Mouse (Mus musculus) thymus, postnatal 14 days (tissue): ENCODE measurements around the gene Ykt6.
"Not testable (repeated sequence)": the region's sequence is repeated elsewhere in the genome, so short reads cannot be mapped to it uniquely, and the experiment has no call there.

Source experiments
- DNase-seq: peaks from one replicate; pipeline ENCODE4 v3.0.0; 2021

The Ykt6 gene

DNA sequence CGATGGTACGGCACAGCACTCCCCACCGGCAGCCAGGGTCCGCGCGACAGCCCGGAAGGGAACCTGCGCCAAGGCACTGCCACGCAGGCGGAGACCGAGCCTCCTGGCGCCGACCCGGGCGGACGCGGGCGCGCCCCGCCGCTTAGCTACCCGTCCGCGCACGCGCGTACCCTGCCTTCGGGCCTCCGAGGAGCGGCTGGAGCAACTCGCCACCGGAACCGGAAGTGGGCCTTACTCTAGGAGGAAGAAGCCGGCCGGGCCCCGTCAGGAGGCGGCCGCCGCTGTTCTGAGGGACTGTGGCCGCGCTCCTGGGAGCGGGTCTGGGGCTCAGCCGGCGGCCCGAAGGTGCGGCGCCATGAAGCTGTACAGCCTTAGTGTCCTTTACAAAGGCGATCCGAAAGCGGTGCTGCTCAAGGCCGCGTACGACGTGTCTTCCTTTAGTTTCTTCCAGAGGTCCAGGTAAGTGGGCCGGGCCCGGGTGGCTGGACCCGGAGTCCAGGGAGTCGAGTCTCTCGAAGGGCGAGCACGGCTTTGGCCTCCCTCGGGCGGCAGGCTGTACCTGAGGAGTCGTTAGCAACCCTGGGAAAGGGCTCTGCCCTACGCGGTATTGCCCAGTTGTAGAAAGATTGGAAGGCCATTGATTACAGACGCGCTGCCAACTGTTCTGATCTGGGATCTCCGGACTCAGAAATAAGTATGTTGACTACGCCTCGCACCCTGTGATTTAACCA, at the start of gene Ykt6:
Ykt6 (plus strand) TSS at position 148 of the 731 bp plus-strand sequence.
- DNase-seq, result peak; percentile 95

GRCm38 (mm10) chr11:5905778-5906518, 49.5 kb upstream of the Ykt6 start:
- no peak for DNase-seq

DNA sequence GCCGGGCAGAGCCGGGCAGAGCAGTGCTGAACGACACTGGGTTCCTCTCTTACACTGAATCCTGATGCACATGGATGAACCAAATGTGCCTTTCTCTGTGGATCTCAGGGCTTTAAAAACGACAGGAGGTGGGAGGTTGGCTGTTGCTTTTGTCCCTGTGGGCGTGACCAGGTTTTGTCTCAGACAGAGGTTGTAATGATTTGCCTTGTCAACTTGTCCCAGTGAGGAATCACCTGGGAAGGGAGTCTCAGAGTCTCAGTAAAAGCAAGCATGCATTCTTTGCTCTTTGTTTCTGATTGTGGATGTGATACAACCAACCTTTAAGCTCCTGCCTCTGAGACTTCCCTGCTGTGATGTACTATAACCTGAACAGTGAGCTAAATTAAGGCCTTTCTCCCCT, 48.4 kb upstream of the Ykt6 start:
- DNase-seq, result no peak

DNA sequence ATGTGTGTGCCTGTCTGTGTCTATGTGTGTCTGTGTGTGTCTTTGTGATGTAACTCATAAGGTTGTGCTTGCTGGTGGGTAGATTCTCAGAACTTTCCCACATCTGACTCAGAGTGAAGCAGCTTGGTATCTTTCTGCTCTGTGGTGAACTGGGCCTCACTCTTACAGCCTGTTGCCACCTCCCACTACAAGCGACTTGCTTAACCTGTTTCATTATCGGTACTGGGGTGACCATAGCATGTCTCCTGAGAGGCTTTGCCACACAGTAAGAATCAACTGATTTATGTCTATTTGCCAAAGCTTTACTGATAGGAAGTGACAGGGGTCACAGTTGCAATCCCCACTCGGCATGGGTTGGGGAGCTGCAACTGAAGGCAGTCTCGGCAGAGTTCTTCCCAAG, 46.9 kb upstream of the Ykt6 start:
- DNase-seq, result no peak

GRCm38 (mm10) chr11:5912635-5913034, 42.9 kb upstream of the Ykt6 start:
- peak; percentile 55 for DNase-seq

DNA sequence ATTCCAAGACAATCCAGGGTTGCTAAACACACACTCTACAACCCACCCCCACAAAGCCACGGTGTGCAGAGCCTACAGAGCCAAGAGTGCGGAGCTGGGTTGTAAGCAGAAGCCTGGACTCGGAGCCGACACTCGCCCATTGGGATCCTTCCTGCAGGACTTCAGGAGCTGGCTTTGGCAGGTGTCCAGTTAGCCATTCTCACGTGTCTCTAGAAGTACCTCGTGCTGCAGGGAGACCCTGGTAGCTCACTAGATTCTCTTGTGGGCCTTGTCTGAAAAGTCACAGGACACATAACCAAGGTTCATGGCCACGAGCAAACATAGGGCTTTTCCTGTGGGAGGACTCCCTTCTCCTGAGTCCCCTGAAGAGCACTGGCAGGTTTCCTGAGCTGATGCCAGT, 42.2 kb upstream of the Ykt6 start:
- DNase-seq, result no peak

GRCm38 (mm10) chr11:5913936-5914335, 41.6 kb upstream of the Ykt6 start:
- no peak for DNase-seq

- no peak for DNase-seq
Measured at GRCm38 (mm10) chr11:5914940-5915339, 40.6 kb upstream of the Ykt6 start.

DNA sequence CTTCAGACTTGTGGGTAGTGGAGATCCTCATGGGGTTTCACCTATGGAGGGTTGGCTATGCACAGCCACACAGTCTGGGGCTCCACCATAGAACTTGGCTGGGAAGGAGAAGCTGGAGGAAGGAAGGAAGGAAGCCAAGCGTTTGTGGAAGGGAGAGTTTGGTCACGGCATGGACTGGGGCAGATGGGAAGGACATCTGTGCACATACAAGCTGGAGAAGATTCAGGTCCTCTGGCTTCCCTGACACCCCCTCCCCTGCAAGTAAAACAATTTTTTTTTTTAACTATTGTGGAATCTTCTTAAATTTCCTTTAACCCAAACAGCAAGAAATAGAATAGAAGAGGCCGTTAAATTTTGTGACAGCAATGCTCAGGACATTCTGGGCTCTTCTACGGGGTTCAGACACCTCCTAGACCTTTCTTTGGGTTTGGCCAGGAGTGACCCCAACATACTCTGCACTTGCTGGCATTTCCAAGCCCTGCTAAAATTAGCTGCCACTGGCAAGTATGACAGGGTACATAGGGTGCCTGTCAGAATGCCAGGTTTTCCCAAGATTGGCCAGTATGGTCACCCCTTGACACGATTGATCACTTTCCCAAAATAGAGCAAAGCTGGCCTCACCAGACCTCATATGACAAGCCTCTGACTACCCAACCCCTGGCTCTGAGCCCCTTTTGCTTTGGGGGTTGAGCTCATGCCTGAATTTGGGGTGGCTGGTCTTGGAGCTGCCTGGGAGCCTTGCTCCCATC, 39.9 kb upstream of the Ykt6 start:
- DNase-seq, result no peak

DNA sequence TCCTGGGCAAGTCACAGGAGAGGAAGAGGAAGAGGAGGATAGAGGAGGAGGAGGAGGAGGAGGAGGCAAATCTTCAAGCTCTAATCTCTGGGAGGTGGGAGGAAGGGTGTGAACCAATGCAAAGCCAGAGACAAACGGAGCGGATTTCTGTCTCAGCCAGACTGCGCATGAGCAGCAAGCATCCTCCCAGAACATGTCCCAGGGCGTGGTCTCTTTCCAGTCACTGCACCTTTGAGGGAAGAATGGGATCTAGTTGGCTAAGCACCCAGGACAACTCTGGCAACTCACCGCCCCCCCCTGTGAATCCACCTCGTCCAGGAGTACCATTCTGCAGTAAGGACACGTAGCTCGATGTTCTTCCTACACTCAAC, 39.3 kb upstream of the Ykt6 start:
- no peak for DNase-seq

DNA sequence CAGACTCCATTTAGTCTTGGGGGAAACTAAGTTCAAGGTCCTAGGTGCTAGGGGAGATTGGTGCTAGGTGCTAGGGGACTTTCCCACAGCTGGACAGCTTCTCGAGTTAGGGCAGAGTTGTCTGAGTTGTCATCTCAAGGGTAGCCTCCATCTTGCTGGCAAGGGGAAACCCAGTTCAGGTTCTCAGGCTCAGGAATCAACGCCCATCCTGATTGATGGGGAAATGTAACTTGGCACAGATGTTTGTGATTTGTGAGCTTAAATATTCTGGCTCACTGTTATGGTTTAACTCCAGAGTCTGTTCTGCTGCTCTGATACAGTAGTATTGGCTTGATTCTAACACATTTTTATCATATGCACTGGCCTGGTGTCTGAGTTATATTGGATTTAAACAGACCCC, 37.4 kb upstream of the Ykt6 start:
- no peak for DNase-seq

DNA sequence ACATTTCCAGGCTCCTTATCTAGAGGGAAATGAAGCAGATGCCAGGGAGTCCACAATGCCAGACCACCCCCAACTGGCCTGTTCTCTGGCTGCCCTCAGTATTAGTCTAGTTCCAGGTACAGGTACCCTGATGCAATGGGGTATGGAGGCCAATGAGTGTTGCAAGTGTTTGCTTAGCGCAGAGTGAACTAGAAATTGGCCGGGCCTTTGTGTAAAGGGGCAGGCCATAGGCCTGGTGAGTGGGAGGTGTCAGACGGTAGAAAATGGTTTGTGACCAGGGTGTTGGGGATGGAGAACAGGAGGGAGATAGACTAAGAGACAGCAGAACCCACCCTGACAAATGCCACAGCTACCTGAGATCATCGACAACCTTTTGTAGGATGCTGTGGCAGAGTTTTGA, 35.9 kb upstream of the Ykt6 start:
- DNase-seq, result no peak

DNA sequence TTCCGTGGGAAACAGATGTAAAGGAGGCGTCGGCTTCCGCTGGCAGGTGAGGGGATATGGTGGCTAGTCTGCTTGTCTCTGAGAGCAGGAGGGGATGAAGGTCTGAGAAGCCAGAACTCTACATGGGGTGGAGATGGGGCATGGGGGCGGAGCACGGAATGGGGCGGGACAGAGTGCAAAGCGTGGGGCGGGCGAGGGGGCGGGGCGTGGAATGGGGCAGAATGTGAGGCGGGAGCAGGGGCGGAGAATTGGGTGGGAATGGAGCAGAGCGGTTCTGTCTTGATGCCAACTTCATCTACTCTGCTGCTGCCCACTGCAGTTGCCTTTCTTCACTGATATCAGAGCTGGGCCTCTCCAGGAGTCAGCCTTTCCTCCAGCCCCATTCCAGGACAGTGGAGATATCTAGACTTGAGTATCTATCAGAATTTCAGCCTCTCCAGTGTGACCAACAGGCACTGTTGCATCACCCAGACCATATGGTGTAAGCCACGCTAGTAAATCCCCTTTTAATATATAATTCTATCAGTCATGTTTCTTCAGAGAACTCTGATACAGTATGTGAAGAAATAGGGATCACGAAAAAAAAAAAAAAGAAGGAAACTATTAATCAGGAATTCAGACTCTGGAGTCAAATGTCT, 35.1 kb upstream of the Ykt6 start:
- peak; percentile 39 for DNase-seq

DNA sequence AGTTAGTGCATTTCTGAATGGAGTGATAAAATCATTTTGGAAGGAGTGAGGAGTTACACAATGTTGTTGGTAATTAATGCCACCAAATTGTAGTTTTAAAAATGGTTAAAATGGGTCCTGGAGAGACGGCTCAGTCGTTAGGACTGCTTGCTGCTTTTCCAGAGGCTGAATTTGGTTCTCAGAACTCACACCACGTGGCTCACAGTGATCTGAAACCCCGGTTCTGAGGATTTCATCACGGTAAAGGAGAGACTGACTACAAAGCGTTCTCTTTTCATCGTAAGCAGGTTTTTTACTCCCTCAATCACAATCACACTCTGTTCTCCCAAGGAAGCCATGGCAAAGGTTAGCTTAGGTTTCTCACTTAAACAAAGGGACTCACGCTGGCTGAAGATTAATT, 30.8 kb upstream of the Ykt6 start:
- DNase-seq, result no peak

GRCm38 (mm10) chr11:5926696-5927220, 28.7 kb upstream of the Ykt6 start:
- no peak for DNase-seq

DNA sequence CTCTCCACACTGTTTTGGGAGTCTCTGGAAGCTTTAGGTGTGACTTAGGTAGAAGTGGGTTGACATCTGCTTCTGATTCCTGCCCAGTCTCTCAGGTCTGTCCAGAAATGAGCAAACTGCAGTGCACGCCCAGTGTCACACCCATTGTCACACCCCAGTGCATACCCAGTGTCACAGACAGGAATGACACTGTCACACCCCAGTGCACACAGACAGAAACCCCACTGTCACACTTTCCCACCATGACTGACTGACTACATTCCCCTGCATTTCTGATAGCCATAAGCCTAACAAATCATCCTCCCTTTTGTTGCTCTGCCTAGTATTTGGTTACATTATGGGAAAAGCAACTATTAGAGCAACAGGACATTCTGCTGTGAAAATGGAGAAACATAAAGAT, 24.9 kb upstream of the Ykt6 start:
- DNase-seq, result no peak

DNA sequence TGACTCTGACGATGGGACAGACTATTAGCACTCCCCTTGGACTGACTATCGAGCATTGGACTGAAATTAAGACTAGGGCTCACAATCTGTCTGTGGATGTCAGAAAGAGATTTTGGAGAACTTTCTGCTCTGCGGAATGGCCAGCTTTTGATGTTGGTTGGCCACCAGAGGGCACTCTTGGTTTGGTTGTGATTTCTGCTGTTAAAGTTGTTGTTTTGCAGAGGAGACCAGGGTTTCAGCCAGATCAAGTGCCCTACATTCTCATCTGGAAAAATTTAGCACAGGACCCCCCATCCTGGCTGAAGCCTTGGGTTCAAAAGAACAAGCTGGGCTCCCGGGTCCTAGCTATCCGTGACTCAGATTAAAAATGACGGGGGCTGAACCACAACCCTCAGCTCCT, 23.5 kb upstream of the Ykt6 start:
- DNase-seq, result peak; percentile 34

DNA sequence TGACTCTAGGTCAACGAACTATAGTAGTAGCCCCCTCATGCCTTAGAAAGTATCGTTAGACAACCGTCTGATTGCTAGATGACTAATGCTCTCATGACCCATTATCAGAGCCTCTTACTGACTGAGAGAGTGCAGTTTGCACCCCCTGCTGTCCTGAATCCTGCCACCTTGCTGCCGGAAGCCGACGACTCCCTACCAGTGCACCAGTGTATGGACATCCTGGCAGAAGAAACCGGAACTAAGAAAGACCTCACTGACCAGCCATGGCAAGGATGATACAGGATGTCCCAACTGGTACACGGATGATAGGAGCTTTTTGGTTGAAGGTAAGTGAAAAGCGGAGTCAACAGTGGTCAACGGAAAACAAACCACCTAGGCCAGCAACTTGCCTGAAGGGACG, 21.0 kb upstream of the Ykt6 start:
- not testable (repeated sequence) for DNase-seq

DNA sequence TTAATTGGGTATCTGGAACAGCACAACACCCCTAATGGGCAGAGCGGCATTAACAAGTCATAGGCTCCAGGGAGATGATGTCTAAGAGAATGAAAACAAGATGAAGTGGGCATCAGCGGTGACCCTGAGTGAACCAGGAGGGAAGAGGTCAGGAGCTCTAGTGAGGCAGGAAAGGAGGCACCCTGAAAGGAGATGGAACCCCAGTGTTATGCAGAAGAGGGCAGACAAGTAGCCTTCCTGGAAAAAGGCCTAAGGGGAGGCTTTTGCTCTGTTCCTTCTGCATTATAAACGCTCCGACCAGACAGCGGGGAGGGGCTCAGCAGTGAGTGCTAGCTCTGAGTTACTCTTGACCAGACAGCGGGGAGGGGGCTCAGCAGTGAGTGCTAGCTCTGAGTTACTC, 12.5 kb upstream of the Ykt6 start:
- no peak for DNase-seq

DNA sequence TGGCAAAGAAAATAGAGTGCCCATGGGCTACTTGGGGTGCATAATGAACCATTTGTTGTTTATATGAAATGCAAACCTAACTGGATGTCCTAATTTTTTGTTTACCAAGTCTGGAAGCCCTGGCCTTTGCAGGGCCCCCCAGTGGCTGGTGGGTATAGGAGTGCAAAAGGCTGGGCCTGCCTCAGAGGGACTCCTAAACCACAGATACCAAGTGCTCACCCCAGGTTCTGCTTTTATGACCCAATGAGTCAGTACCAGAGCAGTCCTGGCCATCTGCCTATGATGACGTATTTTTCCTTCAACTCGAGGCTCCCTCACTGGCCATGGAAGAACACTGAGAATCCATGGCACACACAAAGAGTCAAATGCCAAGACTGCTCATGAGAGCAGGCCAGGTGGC, 10.4 kb upstream of the Ykt6 start:
- DNase-seq, result no peak

GRCm38 (mm10) chr11:5947796-5948195, 7.7 kb upstream of the Ykt6 start:
- DNase-seq, result no peak

GRCm38 (mm10) chr11:5948546-5949250, 6.8 kb upstream of the Ykt6 start:
- DNase-seq, result no peak
